Mouse (Mus musculus) splenic B cell, adult 2 months (primary cell): ENCODE measurements around the gene Tut1.

ENCODE experiments used
- DNase-seq: peaks from one replicate; pipeline ENCODE4 v3.0.0-alpha.2; 2011; ENCODE audit warnings: low read depth, low spot score
- H3K27me3 ChIP-seq: 2 replicates; pipeline ENCODE4 v1.6.1; 2012; ENCODE audit warnings: mild to moderate bottlenecking, low read length, moderate library complexity, mixed read lengths; ENCODE audit not compliant: control insufficient read depth, poor library complexity, insufficient read depth, severe bottlenecking
- H3K36me3 ChIP-seq: 2 replicates; pipeline ENCODE4 v1.6.1; 2012; ENCODE audit warnings: mild to moderate bottlenecking, low read length, moderate library complexity, mixed read lengths; ENCODE audit not compliant: control insufficient read depth, poor library complexity, insufficient read depth, severe bottlenecking

Tut1 gene

GRCm38 (mm10) chr19:8953135-8954039 lies at the start of gene Tut1:
TSS of gene Tut1 (plus strand) at chr19:8953847.
- peak; percentile 97 for DNase-seq
- Histone ChIP-seq H3K27me3 (no peaks in the 10 kb centered on the region), H3K36me3 (peaks cover 19% of the 10 kb centered on the region)

DNA sequence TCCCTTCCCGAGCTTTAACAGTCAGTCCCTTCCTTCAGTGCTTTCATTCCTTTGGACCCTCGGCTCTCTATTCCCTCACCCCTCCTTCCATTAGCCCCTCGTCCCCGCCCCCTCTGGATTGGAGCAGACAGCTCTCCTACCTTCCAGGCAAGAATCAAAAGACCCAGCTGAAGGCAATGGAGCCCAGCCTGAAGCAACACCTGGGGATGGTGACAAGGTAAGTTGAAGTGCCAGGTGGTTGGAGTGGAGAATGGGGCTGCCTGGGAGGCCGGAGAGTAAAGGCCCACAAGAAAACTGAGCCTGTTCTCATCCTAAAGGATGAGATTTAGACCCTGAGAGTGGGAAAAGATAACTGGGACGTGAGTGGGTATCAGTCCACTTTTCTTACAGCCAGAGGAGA lies 45.1 kb upstream of the Tut1 start:
- no peak for DNase-seq
- Histone ChIP-seq H3K36me3 (peaks cover 30% of the 10 kb centered on the region), H3K27me3 (no peaks in the 10 kb centered on the region)

DNA sequence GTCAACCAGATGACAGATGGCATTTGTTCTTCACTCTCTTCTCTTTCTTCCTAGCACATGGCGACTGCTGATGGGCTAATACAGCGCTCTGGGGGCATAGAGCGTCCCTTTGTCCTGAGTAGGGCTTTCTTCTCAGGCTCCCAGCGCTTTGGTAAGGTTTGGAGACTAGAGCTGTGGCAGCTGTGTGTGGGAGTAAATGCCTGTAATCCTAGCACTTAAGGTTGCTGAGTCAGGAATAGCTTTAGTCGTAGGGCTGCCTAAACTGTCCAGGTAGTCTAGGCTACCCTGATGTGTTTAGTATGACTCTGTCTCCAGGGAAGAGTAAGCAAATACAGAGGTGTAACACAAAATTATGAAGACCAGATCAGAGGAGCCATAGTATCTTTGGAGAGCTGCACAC lies 41.8 kb upstream of the Tut1 start:
- Histone ChIP-seq H3K27me3 (no peaks in the 10 kb centered on the region), H3K36me3 (peaks cover 34% of the 10 kb centered on the region)
- DNase-seq, result no peak

GRCm38 (mm10) chr19:8914212-8914611 lies 39.4 kb upstream of the Tut1 start:
- Histone ChIP-seq H3K36me3 (peaks cover 23% of the 10 kb centered on the region), H3K27me3 (no peaks in the 10 kb centered on the region)
- DNase-seq, result no peak

DNA sequence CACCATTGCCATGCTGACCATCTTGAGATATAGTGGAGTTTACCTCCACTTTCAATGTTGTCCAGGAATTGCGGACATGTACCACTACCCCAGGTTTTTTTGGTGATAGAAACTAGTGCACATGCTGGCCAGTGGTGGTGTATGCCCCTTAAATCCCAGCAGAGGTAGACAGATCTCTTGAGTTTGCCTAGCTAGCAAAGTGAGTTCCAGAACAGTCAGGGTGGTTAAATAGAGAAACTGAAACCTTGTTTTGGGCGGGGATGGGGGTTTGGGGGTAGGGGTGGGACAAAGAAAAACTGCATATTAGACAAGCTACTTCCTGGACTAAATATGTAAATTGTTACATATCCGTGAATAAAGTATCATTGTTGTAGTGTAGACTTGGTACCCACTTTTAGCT lies 34.6 kb upstream of the Tut1 start:
- DNase-seq, result peak; percentile 37
- H3K36me3 ChIP-seq, result peaks cover 9% of the 10 kb centered on the region
- H3K27me3 ChIP-seq, result no peaks in the 10 kb centered on the region

GRCm38 (mm10) chr19:8919684-8920072 lies 34.0 kb upstream of the Tut1 start:
- peaks cover 3% of the 10 kb centered on the region for H3K36me3 ChIP-seq
- no peaks in the 10 kb centered on the region for H3K27me3 ChIP-seq
- no peak for DNase-seq

DNA sequence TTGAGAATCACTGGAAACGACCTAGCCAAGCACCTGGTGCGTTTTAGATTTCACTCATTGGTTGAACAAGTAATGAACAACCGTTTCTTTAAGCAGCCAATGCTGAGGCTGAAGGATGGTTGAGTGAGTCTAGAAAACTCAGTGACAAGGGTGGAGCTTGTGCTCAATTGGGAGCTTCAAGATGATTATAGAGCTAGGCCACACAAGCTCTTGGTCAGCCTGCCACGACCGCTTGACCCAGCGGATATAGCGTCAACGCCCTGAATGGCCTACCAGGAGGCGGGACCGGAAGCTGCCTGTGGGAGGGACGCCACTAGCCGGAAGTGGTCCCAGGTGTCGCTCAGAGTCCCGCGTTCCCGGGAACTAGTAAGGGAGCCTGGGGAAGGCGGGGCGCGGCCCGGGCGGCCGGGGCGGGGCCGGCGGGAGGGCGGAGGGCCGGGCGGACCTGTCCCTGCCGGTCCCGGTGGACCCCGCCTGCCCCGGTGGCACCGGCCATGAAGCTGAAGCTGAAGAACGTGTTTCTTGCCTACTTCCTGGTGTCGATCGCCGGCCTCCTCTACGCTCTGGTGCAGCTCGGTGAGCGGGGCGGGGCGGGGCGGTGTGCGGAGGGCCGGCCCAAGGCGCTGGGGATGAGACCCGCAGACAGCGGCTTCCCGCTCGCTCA lies 33.4 kb upstream of the Tut1 start, which contains the start of gene B3gat3:
Gene B3gat3 (plus strand): TSS at position 302 of the 664 bp plus-strand sequence.
- DNase-seq, result peak; percentile 76
- Histone ChIP-seq H3K27me3 (no peaks in the 10 kb centered on the region), H3K36me3 (peaks cover 3% of the 10 kb centered on the region)

DNA sequence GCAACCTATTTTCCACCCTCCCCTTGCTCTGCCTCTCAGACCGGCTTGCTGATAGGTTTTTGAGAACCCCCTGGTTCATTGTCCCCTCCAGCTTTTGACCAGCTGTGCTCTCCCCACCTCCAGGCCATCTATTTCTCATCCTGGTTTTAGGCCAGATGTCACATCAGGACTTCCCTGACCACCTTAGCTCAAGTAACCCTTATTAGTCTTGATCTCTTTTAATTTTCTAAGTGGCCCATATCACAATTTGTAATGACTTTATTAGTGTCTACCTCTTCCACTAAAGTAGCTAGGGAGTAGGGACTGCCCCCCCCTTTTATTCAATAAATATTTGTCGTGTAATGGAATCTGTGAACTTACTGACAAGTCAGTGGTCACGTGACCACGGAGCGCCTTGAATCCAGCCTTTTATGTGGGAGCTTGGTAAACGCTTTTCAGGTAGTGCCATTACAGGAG lies 32.8 kb upstream of the Tut1 start:
- no peaks in the 10 kb centered on the region for H3K27me3 ChIP-seq
- peak; percentile 51 for DNase-seq
- H3K36me3 ChIP-seq, result peaks cover 3% of the 10 kb centered on the region

- DNase-seq, result no peak
- peaks cover 1% of the 10 kb centered on the region for H3K36me3 ChIP-seq
- H3K27me3 ChIP-seq, result no peaks in the 10 kb centered on the region
These were observed 31.9 kb upstream of the Tut1 start for GRCm38 (mm10) chr19:8921741-8922140.

DNA sequence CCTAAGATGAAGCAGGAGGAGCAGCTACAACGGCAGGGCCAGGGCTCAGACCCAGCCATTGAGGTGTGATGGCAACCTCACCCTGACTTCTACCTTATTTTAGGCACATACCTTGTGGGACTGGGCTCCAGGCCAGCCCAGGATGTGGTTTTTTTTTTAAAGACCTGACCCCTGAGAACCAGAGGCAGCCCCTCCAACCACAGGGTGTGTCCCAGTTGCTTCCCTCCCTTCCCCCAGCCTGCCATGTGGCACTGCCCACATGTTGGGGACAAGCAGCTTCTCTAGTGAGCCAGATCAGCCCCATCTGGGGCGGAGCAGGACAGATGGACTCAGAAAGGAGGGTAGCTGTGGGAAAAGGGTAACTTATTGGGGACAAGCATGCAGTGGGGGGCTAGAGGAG lies 26.9 kb upstream of the Tut1 start:
- Histone ChIP-seq H3K27me3 (no peaks in the 10 kb centered on the region), H3K36me3 (peaks cover 5% of the 10 kb centered on the region)
- DNase-seq, result peak; percentile 22

DNA sequence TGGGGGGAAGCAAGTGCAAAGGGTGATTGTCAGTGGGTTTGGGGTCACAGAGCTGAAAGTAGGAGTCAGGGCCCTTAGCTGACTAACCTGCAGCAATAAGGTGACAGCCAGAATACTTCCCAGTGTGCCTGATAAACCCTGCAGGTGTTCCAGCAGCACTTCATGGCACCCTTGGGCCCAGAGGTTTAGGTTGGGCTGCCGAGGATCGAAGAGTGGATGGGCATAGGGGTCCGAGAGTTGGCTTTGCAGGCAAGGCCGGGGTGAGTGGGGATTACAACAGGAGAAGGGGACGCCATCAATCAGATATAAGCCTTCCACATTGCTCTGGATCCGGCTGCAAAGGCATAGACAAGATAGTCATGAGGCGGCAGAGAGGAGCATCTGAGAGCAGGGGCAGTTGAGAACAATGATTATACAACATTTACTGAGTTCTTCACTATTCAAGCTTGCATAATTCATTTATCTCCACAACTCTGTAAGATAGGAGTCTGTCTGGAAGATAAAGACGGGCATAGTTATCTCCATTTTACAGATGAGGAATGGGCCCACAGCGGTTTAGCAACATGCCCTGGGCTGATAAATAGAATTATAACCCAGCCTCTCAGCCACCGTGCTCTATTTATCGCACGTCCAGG lies 25.6 kb upstream of the Tut1 start:
- no peak for DNase-seq
- Histone ChIP-seq H3K27me3 (no peaks in the 10 kb centered on the region), H3K36me3 (peaks cover 3% of the 10 kb centered on the region)

DNA sequence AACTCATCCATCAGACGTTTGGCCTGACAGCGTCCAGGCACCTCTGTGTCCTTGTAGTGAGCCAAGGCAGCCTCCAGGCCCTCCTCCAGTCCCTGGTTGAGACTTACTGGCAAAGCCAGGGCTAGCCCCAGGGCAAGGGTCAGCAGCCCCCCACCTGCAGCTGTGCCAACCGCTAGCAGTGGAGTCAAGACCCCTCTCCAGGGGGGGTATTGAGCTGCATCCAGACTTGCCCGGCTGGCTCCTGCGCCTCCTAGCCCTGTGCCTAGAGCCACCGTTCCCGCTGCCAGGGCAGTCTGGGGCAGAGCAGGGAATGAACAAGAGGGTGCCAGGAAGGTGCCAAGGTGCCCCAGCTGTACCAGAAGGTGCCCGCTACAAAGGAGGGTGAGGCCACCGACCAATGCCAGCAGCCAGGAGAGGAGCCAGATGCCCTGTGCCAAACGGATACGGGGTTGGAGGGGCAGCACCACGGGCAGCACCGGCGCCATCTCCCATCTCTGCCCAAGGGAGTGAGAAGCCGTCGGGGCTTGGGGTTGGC lies 24.9 kb upstream of the Tut1 start:
- Histone ChIP-seq H3K27me3 (no peaks in the 10 kb centered on the region), H3K36me3 (peaks cover 3% of the 10 kb centered on the region)
- no peak for DNase-seq

DNA sequence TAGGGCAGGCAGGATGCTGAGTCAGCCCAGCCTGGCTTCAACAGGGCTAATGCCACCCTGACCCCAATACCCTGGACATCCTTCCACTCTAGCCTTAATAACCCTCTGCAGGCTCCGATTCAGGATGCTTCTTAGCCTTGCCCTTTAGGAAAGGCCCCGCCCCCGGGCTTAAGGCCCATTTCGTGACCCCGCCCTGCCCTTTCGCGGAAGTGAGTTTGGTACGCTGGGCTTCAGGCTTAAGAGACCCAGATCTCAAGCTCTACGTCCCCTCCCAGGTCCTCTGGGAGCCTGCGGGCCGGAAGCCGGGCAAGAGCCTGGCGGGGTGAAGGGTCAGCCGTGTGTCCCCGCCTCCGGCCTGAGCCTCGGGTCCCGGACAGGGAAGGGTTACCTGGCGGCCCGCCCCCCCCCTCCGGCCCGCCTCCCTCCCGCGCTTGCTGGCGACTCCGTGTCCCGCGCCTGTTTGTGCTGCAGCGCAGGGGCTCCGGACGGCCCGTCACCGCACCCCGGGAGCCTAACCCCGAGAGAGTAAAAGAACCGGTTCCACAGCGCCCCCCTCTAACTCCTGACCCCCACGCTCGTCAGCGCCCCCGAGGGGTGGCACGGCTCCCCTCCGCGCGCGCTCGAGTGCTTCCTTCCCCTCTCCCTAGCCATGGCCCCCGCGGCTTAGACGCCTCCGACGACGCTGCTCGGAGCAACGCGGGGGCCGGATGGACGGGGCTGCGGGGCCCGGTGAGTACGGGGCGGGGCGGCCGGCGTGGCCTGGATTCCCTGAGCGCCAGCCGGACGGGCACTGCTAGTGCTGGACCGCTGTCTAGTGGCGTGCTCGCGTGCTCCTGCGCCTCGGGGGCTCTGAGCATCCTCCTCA lies 24.2 kb upstream of the Tut1 start, which contains the start of the genes Rom1 and Eml3:
Gene Rom1 (minus strand): TSS at position 133 of the 865 bp plus-strand sequence.
Gene Eml3 (plus strand): TSS at position 329 of the 865 bp plus-strand sequence.
- Histone ChIP-seq H3K27me3 (no peaks in the 10 kb centered on the region), H3K36me3 (peaks cover 6% of the 10 kb centered on the region)
- DNase-seq, result peak; percentile 83

DNA sequence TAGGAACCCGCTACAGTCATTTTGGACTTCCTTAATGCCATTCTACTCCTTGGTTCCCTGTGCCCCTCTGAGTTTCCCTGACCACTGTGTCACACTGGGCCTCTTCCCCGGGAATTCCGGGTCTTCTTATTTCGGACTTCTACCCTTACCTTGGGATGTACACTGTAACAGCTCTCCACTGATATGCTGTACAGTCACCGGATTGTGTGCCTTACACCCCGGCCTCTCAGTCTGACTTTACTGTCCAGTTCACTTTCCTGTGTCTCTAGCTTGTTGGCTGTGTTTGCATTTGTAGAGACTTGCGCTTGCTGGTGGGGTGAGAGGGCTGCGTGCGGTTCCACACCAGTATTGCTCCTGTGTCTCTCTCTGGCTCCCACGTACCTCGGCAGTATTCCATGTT lies 23.5 kb upstream of the Tut1 start:
- no peak for DNase-seq
- Histone ChIP-seq H3K27me3 (no peaks in the 10 kb centered on the region), H3K36me3 (peaks cover 10% of the 10 kb centered on the region)
